Mouse (Mus musculus) myocyte (in vitro differentiated cells): ENCODE data around the gene Rprml.

Source experiments
- E2F4 ChIP-seq: IDR thresholded peaks from one replicate; pipeline ENCODE4 v1.6.1; 2011; ENCODE audit warnings: mild to moderate bottlenecking, control low read depth, moderate library complexity; ENCODE audit not compliant: insufficient read depth
- MYOD1 ChIP-seq, 3 experiments: IDR thresholded peaks; one replicate each; pipeline ENCODE4 v1.6.1; 2011; ENCODE audit warnings: control low read depth in 2 of 3, low read depth in 2 of 3, mild to moderate bottlenecking in 2 of 3, moderate library complexity in 1 of 3; ENCODE audit not compliant: insufficient read length in 2 of 3, control insufficient read depth in 1 of 3
- MYOG ChIP-seq, 3 experiments: IDR thresholded peaks; one replicate each; pipeline ENCODE4 v1.6.1; 2011; ENCODE audit warnings: control low read depth in 2 of 3, low read depth in 2 of 3, mild to moderate bottlenecking in 2 of 3; ENCODE audit not compliant: insufficient read length in 2 of 3, control insufficient read depth in 1 of 3, insufficient read depth in 1 of 3
- POLR2A ChIP-seq: IDR thresholded peaks from one replicate; pipeline ENCODE4 v1.6.1; 2011; ENCODE audit warnings: low read depth, mild to moderate bottlenecking, control low read depth, moderate library complexity; ENCODE audit not compliant: insufficient read length
- POLR2AphosphoS2 ChIP-seq: IDR thresholded peaks from one replicate; pipeline ENCODE4 v1.6.1; 2011; ENCODE audit warnings: low read depth, control low read depth; ENCODE audit not compliant: insufficient read length
- SRF ChIP-seq: IDR thresholded peaks from one replicate; pipeline ENCODE4 v1.6.1; 2011; ENCODE audit warnings: low read depth; ENCODE audit not compliant: control insufficient read depth, insufficient read length
- TCF12 ChIP-seq: IDR thresholded peaks from one replicate; pipeline ENCODE4 v1.6.1; 2011; ENCODE audit warnings: mild to moderate bottlenecking, control low read depth; ENCODE audit not compliant: poor library complexity, insufficient read depth, severe bottlenecking
- USF1 ChIP-seq: IDR thresholded peaks from one replicate; pipeline ENCODE4 v1.6.1; 2011; ENCODE audit warnings: low read depth, mild to moderate bottlenecking, control low read depth, moderate library complexity

DNA sequence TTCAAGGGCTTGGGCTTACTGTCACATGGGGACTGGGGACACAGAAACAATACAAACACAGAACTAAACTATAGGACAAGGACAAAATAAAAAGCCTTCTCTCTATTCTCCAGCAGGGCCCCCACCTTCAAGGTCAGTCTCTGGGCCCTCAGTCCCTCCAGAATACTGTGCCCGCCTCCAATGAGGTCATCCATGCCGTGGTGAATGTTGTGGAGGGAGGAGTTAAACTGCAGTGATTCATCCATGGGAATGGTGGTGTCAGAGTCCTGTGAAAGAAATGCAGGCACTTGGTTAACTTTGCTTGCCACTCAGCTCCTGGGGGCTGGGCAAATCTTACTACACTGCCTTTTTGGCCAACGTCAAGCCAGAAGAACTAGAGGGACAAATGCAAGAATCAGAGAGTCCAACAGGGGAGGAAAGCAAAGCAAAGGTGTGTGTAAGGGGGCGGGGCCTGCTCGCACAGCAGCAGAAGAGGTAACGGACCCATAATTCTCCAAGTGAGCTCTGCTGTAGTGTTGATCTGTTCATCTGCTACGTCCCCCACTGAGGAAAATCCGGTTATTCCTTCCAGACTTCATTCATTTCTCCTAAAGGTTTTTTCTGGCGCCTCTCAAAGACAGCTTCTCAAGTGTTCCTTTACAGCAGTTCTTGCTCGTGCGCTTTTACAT, 34.4 kb downstream of the Rprml start:
- TF ChIP-seq TCF12 = no peak
- TF ChIP-seq SRF = no peak
- TF ChIP-seq MYOG (IDR thresholded peaks at IDR 0.05; ENCODE audit: control insufficient read depth in 1 of 3, insufficient read depth in 1 of 3, insufficient read length in 2 of 3, low read depth in 2 of 3) = no peak
- no peak for TF ChIP-seq E2F4
- no peak for TF ChIP-seq USF1
- TF ChIP-seq MYOD1 (IDR thresholded peaks at IDR 0.05; ENCODE audit: control insufficient read depth in 1 of 3, insufficient read length in 2 of 3, low read depth in 2 of 3) = no peak
- TF ChIP-seq POLR2A = no peak
- no peak for TF ChIP-seq POLR2AphosphoS2
